Mouse (Mus musculus) lung, postnatal 0 days (tissue): Measurements from ENCODE around the gene Pard3b.

Experiments used
- CTCF ChIP-seq: IDR thresholded peaks from 2 replicates; pipeline ENCODE4 v1.5.1; 2016; ENCODE audit warnings: antibody characterized with exemption, mild to moderate bottlenecking
- EP300 ChIP-seq: IDR thresholded peaks from 2 replicates; pipeline ENCODE4 v1.6.1; 2016; ENCODE audit warnings: antibody characterized with exemption, mild to moderate bottlenecking, control low read depth

GRCm38 (mm10) chr1:62465536-62465935, 826.9 kb downstream of the Pard3b start:
- TF ChIP-seq EP300 (no peak), CTCF (no peak)
